Mouse (Mus musculus): Measurements from ENCODE around the gene Cks1b.
A peak's percentile ranks its signal among the peaks of the same experiment; 100 is the strongest.

Cks1b gene

GRCm38 (mm10) chr3:89401329-89401728 is 16.9 kb downstream of the Cks1b start:
- no peak for DNase-seq (ENCODE audit: extremely low read depth, low read depth, low spot score)

GRCm38 (mm10) chr3:89396654-89397005 is 21.6 kb downstream of the Cks1b start:
- DNase-seq (ENCODE audit: extremely low read depth, low read depth, low spot score): no peak

- no peak for DNase-seq (ENCODE audit: extremely low read depth, low read depth, low spot score)
Measured at GRCm38 (mm10) chr3:89395806-89396653, 22.2 kb downstream of the Cks1b start.

GRCm38 (mm10) chr3:89395419-89395805 is 22.8 kb downstream of the Cks1b start:
- no peak for DNase-seq (ENCODE audit: extremely low read depth, low read depth, low spot score)

GRCm38 (mm10) chr3:89394894-89395256 is 23.3 kb downstream of the Cks1b start:
- no peak for DNase-seq (ENCODE audit: extremely low read depth, low read depth, low spot score)

- no peak for DNase-seq (ENCODE audit: extremely low read depth, low read depth, low spot score)
Measured at GRCm38 (mm10) chr3:89394006-89394893, 23.9 kb downstream of the Cks1b start, which contains the start of gene Zbtb7b. Gene Zbtb7b, minus strand, starts transcription at chr3:89394776.

- peak; percentile 73 for DNase-seq (ENCODE audit: extremely low read depth, low read depth, low spot score)
Measured at GRCm38 (mm10) chr3:89393605-89394004, 24.6 kb downstream of the Cks1b start.

GRCm38 (mm10) chr3:89392871-89393311 is 25.3 kb downstream of the Cks1b start:
- no peak for DNase-seq (ENCODE audit: extremely low read depth, low read depth, low spot score)

- DNase-seq (ENCODE audit: extremely low read depth, low read depth, low spot score): no peak
Measured at GRCm38 (mm10) chr3:89391663-89392511, 26.3 kb downstream of the Cks1b start.

- DNase-seq (ENCODE audit: extremely low read depth, low read depth, low spot score): no peak
Measured at GRCm38 (mm10) chr3:89390699-89391662, 27.2 kb downstream of the Cks1b start.

GRCm38 (mm10) chr3:89390111-89390515 is 28.1 kb downstream of the Cks1b start:
- DNase-seq (ENCODE audit: extremely low read depth, low read depth, low spot score): no peak

GRCm38 (mm10) chr3:89388901-89389740 is 29.1 kb downstream of the Cks1b start:
- DNase-seq (ENCODE audit: extremely low read depth, low read depth, low spot score): no peak

- no peak for DNase-seq (ENCODE audit: extremely low read depth, low read depth, low spot score)
Measured at GRCm38 (mm10) chr3:89388134-89388881, 29.9 kb downstream of the Cks1b start.

- no peak for DNase-seq (ENCODE audit: extremely low read depth, low read depth, low spot score)
Measured at GRCm38 (mm10) chr3:89387632-89388031, 30.6 kb downstream of the Cks1b start.

GRCm38 (mm10) chr3:89386438-89387420 is 31.5 kb downstream of the Cks1b start:
- DNase-seq (ENCODE audit: extremely low read depth, low read depth, low spot score): no peak

GRCm38 (mm10) chr3:89385451-89385850 is 32.7 kb downstream of the Cks1b start:
- no peak for DNase-seq (ENCODE audit: extremely low read depth, low read depth, low spot score)
